Mouse (Mus musculus) small intestine, adult 2 months (tissue): ENCODE measurements around the gene Mmp1b.

Source experiments
- CTCF ChIP-seq: fragments of 200-500 bp; IDR thresholded peaks from 2 replicates; pipeline ENCODE4 v1.5.1; 2012; ENCODE audit warnings: low read depth, mild to moderate bottlenecking, control low read depth, inconsistent platforms, low read length, moderate library complexity, mixed read lengths; ENCODE audit not compliant: insufficient replicate concordance, insufficient read length; ENCODE audit errors: extremely low read depth
- POLR2A ChIP-seq: fragments of 200-500 bp; IDR thresholded peaks from 2 replicates; pipeline ENCODE4 v1.6.1; 2012; ENCODE audit warnings: low read depth, mild to moderate bottlenecking, control low read depth, inconsistent platforms, low read length, moderate library complexity

GRCm38 (mm10) chr9:7336740-7337483, 50.9 kb downstream of the Mmp1b start:
- TF ChIP-seq CTCF (no peak), POLR2A (no peak)
